Mouse (Mus musculus): Measurements from ENCODE around the gene Hagh.

The Hagh gene

DNA sequence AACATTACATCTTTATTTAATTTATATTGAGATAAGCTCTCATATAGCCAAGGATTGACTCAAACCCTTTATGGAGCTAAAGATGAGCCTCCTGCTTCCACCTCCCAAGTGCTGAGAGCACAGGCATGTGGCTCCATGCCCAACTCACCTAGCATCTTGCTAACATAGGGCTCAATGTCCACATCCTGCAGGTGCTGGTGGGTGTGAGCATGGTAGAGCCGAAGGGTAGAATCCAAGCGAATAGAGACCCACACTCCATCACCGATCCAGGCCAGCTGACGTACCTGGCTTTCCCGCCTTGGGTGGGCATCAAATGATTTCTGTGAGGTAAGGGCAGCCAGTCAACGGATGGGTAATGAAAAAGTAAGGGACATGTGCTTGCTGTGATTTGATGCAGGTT lies 60.1 kb downstream of the Hagh start:
- no peak for DNase-seq (ENCODE audit: extremely low read depth, low read depth, low spot score)

DNA sequence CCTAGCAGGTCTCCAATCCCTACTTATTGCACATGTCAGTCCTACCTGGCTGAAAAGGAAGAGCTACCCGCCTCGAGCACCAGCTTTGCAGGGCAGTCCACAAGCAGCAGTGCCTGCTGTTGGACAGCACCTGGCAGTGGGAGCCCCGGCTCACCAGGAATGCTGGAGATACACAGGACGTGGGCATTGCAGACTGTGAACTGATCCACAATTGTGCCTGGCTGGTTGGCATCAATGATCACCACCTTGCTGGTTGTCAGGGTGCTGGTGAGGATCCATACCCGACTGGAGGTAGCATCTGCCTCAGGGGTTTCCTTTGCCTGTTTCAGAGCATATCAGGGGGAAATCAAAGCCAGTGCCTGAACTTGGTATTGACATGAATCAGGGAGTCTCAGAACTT lies 62.2 kb downstream of the Hagh start:
- DNase-seq (ENCODE audit: extremely low read depth, low read depth, low spot score), result no peak

DNA sequence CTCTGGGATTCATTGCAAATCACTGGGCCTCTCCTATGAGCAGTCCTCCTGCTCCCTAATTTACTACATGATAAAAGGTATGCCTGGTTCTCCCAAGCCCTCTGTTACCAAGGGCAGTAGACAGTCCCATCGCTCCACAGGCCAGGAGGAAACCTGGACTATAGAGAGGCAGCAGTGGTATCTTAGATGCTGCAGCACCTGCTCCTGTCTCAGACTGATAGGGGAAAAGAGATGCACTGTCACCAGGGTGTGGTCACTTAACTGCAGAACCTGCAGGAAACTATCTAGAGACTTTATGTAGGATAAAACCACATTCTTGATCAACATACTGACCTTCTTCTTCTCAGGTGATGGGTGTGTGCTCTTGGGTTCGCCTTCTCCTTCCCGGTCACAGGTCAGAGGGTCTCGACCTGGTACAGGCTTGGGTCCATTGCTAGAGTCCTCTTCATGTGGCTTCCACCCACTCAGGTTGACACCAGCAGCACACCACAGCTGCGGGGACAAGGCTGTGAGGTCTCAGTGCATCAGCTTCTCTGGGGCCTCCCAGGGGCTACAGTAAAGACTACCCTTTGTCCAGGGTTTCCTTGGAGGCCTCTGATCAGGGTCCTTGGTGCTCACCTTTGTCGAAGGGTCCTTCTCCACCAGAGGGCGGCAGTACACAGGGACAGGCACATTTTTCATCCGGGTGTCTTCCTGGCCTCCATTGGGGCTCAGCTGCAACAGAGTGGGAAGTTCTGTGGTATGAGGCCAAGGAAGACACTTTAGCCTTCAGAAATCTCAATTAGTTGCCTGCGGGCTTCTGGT lies 62.9 kb downstream of the Hagh start:
- no peak for DNase-seq (ENCODE audit: extremely low read depth, low read depth, low spot score)

DNA sequence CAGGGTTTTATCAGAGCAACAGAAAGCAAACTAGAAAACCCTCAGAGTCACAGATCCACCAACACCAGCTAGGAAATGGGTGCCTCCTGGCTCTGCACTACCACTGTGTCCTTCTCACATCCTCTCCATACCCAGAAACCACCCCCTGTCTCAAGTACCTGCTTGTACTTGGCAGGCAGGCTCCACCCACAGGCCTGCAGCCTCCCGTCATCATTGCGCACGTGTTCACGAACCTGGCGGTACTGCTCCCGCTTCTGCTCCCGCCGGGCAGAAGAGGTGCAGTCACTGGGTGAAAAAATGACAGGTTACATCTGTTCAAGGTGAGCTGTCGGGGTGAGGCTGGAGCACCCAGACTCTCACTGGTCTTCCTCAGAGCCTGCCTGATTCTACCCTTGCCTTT lies 63.8 kb downstream of the Hagh start:
- no peak for DNase-seq (ENCODE audit: extremely low read depth, low read depth, low spot score)

DNA sequence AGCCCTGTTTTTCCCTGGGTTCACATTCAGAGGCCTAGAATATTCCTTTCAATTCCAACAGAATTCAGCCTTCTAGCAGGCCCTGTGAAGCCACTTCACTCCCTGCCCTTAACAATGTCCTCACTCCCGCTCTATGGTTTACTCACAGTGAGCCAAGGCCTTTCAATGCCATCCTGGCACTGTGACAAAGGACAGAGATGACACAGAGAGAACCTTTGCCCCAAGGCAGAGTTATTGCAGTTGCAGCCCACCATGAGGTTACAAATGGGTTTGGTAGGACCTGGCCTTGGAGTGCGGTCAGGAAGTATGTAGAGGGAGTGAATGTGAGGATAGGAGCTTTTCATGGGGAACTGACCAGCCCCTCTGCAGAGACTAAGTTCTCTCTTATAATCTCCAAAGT lies 67.6 kb downstream of the Hagh start:
- no peak for DNase-seq (ENCODE audit: extremely low read depth, low read depth, low spot score)

DNA sequence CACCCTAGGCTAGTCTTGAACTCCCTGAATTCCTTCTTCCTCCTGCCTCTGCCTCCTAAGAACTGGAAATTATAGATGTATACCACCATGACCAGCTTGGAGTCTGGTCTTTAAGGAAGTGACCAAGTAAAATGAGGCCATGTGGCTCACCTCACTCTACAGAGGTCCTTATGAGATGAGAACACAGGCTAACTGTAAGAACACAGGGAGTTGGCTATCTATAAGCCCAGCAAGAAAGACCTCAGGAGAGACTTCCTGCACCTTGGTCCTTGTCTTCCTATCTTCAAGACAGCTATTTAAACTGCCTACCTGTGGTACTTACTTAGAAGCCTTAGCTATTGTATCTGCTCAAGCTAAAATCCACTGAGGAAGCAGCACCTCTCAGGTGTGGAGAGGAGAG lies 74.0 kb downstream of the Hagh start:
- no peak for DNase-seq (ENCODE audit: extremely low read depth, low read depth, low spot score)

Measured in fat pad, adult 2 months (tissue).